Mouse (Mus musculus) cerebellum, adult (tissue): Measurements from ENCODE around the gene Mon1b.

Experiments
- ATAC-seq: cut with Nextera tagmentation; 2 replicates; pipeline ENCODE4 v1.9.2; 2017; ENCODE audit warnings: mild to moderate bottlenecking, moderate library complexity, mixed read lengths; ENCODE audit not compliant: insufficient number of reproducible peaks, low FRiP score, low TSS enrichment

Mon1b gene

DNA sequence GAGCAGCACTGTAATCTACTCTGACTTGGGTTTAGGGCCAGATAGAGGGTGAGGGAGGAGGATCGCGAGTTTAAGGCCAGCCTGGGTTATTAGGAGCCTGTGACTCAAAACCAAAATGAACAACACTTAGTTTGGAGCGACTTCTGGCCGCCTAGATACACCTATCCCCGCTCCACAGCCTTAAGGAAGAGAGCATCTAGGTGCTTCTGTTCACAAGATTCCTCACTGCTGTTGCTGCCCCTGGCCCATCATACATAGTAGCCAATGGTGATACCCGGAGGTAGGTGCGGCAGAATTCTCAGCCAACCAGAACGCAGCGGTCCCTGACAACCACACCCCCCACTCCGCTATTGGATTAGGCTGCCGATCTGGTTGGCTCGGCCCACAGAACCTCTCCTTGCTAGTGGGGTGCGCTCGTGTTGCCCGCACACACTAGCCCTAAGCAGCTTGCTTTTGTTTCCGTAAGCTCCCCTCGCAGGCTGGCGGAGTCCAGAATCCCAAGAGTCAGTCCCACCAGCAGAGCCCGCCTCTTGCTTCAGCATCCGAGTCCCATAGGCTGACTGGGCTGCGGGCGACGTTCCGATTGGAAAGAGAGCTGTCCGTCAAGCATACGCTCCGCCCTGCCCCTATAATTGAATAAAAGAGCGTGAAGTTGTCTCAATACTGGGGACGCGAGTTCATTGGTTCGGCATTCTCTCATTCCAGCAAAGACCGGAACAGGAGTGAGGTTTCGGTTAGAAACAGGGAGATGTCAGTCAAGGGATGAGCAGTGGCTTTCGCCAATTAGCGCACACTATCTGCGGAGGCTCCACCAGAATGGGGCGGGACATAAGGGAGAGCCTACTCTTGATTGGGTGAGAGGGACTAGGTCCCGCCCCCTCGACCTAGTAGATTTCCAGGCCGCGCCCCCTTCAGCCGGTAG is at the start of gene Mon1b:
Gene Mon1b (plus strand): TSS at position 918 of the 922 bp plus-strand sequence.
- ATAC-seq: peak; percentile 92

DNA sequence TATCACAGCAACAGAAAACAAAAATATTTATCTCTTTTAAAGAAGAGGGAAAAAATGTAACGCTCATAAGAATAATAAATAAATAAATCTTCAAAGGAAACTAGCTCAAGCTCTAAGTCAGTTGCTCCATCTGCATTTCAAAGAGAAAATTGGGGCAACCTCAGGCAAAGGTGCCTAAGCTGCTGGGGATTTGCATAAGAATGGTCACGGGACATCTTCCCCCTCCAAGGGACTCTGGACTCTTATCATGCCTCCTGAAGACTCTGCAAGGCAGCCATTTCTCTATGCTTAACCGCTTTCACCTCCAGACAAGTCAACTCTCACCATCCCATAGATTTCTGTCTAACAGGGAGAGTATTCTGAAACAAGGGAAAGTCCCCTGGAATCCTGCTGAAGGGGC is 37.0 kb upstream of the Mon1b start:
- ATAC-seq: no peak

DNA sequence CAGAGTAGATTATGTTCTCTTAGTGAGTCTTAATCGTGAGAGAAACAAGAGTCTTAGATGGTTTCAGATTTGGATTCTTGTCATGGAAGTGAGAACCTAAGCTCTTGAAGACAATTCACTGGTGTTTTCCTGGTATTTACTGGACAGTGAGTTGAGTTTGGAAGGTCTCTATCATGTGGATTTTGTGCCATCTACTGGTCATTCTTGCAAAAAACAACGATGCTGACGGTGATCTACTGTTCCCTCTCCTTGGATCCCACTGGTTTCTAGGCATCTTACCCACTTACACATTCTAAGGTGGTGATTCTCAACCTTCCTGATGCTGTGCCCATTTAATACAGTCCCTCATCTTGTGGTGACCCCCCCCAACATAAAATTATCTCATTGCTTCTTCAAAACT is 2.8 kb upstream of the Mon1b start:
- ATAC-seq: no peak

- ATAC-seq: no peak
These were observed 1.2 kb upstream of the Mon1b start for GRCm38 (mm10) chr8:113634161-113634560.

DNA sequence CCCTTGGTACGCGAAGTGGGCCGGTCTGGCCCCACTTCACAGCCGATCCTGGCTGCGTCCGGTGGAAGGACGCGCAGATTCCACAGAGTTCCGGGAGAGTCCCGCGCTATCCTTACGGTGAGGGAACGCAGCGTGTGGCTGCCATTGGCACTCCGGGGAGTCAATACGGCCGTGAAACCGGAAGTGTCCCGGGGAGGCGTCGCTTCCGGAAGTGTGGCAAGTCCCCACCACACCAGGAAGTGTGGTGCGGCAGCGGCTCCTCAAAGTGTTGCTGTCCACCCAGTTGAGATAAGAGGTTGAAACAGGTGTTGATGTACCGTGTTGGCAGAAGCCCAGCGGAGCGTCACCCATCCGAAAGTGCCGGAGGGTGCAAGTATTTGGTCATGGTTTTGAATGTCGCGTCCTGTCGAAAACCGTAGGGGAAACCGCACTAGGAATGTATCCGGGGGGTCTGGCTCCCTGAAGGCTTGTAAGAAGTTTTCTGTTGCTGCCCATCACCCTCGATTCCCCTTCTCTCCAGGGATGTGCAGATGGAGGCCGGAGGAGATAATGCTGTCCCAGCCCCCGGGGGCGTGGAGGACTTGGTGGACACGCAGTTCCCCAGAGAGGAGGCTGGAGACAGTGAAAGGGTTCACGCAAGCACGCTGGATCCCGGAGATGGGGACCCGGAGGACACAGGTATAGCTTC is 349 bp downstream of the Mon1b start:
- ATAC-seq: peak; percentile 51

- ATAC-seq: no peak
These were observed 867 bp downstream of the Mon1b start for GRCm38 (mm10) chr8:113636280-113636628.

DNA sequence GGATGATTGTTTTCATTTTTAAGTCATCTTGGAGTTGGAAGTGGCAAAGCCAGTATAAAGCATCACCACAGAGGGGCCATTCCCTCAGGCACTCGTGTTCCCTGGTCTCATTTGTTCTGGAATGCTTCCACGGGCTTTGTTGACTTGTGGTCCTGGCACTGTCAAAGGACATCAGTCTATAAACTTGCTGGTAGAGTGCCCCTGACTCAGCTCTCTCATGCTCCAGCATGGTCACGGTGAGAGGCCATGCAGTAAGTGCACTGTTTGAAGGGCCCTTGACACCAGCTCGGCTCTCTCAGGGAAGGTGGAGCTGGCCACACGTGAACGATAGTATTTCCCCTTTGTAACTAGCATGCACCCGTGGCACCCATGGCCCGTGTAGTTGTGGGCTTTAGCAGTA is 5.0 kb downstream of the Mon1b start:
- ATAC-seq: no peak

- ATAC-seq: no peak
These were observed 7.5 kb downstream of the Mon1b start, which contains the start of gene Syce1l for GRCm38 (mm10) chr8:113642926-113643325. Syce1l (plus strand) TSS chr8:113643213.

DNA sequence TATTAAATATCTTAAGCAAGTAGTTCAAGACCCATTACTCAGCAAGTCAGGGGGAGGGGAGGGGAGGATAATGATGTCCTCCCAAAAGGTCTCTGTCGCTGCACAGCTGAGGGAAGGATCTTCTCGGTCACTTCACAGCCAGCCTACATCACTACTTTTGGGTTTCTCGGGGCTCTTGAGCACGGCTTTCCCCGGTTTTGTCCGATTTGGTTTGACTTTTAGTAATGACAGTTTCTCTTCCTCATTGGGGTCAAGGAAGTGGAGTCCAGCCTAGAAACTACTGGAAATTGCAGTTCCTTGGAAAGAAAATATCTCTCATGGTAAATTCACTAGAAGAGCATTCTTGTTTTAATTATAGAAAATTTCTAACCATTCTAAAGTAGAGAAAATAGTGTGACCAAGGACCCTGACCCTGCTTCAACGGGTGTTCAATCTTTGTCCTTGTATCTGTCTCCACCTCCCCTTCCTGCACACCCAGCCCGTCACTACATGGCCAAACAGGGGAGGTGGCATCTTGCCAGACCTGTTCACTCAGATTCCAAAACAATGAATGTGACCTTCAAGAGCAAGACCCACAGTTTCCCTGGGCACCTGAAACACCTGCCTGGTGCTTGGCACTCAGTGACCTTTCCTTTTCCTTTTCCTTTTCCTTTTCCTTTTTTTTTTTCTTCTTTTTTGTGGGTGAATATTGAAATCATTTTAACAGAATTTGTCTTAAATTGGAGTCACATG is 8.3 kb downstream of the Mon1b start:
- ATAC-seq: no peak

DNA sequence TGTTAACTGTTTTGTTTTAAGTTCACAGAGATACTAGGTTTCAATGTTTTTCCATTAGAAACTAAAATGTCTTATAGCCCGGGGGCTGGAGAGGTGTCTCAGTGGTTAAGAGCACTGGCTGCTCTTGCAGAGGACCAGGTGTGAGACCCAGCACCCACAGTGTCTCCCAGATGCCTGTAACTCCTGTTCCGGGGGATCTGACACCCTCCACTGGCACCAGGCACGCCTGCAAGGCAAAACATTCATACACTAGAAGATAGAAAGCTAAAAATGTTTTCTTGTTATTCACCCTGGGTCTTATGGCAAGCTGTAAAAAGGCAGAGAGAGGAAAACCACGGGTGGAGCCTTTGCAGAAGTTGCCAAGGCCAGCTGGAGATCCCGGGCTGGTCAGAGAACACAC is 9.8 kb downstream of the Mon1b start:
- ATAC-seq: no peak

GRCm38 (mm10) chr8:113652450-113652849 is 17.1 kb downstream of the Mon1b start:
- ATAC-seq: no peak

DNA sequence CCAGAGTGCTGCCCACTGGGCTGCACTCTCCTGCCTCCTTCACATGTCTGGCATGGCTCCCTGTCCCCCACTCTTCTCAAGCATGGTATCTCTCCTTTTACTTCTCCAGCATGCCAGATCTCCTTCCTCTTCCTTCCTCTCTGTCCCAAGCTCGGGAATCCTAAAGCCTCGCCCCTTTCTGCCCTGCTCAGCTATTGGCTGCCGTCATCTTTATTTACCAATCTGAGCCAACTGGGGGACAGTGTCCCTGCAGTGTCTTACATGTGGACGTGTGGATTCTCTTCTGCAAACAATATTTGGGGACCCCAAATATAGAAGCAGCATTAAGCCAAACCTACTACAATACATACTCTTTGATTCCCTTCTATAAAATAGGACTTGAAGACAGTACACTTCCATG is 17.8 kb downstream of the Mon1b start:
- ATAC-seq: no peak

- no peak for ATAC-seq
These were observed 20.8 kb downstream of the Mon1b start for GRCm38 (mm10) chr8:113656154-113656553.

GRCm38 (mm10) chr8:113656681-113657298 is 21.4 kb downstream of the Mon1b start:
- ATAC-seq: no peak

DNA sequence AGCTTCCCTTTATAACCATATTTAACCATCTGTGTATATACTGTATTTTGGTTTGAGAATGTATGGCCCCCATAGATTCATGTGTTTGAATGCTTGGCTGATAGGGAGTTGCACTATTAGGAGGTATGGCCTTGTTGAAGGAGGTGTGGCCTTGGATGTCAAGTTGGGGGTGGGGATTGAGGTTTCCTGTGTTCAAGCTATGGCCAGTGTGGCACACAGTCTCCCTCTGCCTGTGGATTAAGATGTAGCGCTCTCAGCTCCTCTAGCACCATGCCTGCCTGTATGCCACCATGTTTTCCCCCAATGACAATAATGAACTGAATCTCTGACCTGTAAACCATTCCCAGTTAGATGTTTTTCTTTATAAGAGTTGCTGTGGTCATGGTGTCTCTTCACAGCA is 24.7 kb downstream of the Mon1b start:
- ATAC-seq: no peak

GRCm38 (mm10) chr8:113664544-113664943 is 29.2 kb downstream of the Mon1b start:
- ATAC-seq: peak; percentile 81

- no peak for ATAC-seq
These were observed 29.6 kb downstream of the Mon1b start for GRCm38 (mm10) chr8:113665036-113665435.

GRCm38 (mm10) chr8:113665951-113666350 is 30.6 kb downstream of the Mon1b start:
- ATAC-seq: no peak

GRCm38 (mm10) chr8:113666714-113667432 is 31.5 kb downstream of the Mon1b start:
- no peak for ATAC-seq

GRCm38 (mm10) chr8:113669924-113670323 is 34.5 kb downstream of the Mon1b start:
- ATAC-seq: no peak
